Mouse (Mus musculus) limb, embryonic 11.5 days (tissue): ENCODE data around the gene Hist3h2ba. TPM values are rescaled to one million over a fixed set of nuclear protein-coding genes. Genes with fewer than 3 reads are reported as not detected.

Source experiments
- ATAC-seq: fragments of 200-750 bp; cut with Nextera tagmentation; 2 replicates; pipeline ENCODE4 v1.8.0; 2017; ENCODE audit warnings: low read depth; ENCODE audit not compliant: insufficient number of reproducible peaks, low FRiP score, low TSS enrichment
- DNase-seq: peaks from one replicate; pipeline ENCODE4 v3.0.0-alpha.2; 2015; ENCODE audit warnings: low spot score
- H3K27ac ChIP-seq: fragments of 300-500 bp; sonication (generic); replicated peaks from 2 replicates; pipeline ENCODE4 v1.5.1; 2014; ENCODE audit warnings: low read depth, mild to moderate bottlenecking, low read length
- H3K27me3 ChIP-seq: fragments of 300-500 bp; sonication (generic); 2 replicates; pipeline ENCODE4 v1.6.1; 2014; ENCODE audit warnings: mild to moderate bottlenecking, low read length, mixed read lengths; ENCODE audit not compliant: control insufficient read depth, insufficient read depth
- H3K36me3 ChIP-seq: fragments of 300-500 bp; sonication (generic); 2 replicates; pipeline ENCODE4 v1.6.1; 2014; ENCODE audit warnings: mild to moderate bottlenecking, low read length, moderate library complexity, mixed read lengths; ENCODE audit not compliant: control insufficient read depth, insufficient read depth
- H3K4me1 ChIP-seq: fragments of 300-500 bp; sonication (generic); 2 replicates; pipeline ENCODE4 v1.6.1; 2014; ENCODE audit warnings: low read length, mixed read lengths; ENCODE audit not compliant: control insufficient read depth, insufficient read depth
- H3K4me2 ChIP-seq: fragments of 300-500 bp; sonication (generic); 2 replicates; pipeline ENCODE4 v1.6.1; 2014; ENCODE audit warnings: low read depth, mild to moderate bottlenecking, moderate library complexity; ENCODE audit not compliant: severe bottlenecking
- H3K4me3 ChIP-seq: fragments of 300-500 bp; sonication (generic); 2 replicates; pipeline ENCODE4 v1.5.1; 2014; ENCODE audit warnings: low read depth, low read length
- H3K9ac ChIP-seq: fragments of 300-500 bp; sonication (generic); 2 replicates; pipeline ENCODE4 v1.6.1; 2014; ENCODE audit warnings: mild to moderate bottlenecking, low read length
- H3K9me3 ChIP-seq: fragments of 300-500 bp; sonication (generic); 2 replicates; pipeline ENCODE4 v1.6.1; 2016; ENCODE audit warnings: low read length; ENCODE audit not compliant: control insufficient read depth
- WGBS: fragments of 180-500 bp; shearing (Covaris S2); extraction: QIAGEN DNeasy Blood & Tissue Kit; methylation state at CpG from one replicate; pipeline ENCODE4 v1.1.7; 2014; 5-methylcytosine and 5-hydroxymethylcytosine counted together
- polyA plus RNA-seq: library from polyadenylated mRNA; unstranded; fragments of >200 nt; fragmentation: Nextera tagmentation; extraction: Ambion mirVana; gene quantifications from 2 replicates; pipeline ENCODE4 v1.2.1, GENCODE M21; 2014

Hist3h2ba gene
- 8.8 and 11.1 TPM in 2 replicates for polyA plus RNA-seq

- Histone ChIP-seq H3K9ac (peak within 1 kb of the TSS; percentile 53; the same call in 1 of the 2 replicates), H3K27ac (peak within 1 kb of the TSS; percentile 36; the same call in 1 of the 2 replicates), H3K9me3 (no peaks in the 10 kb centered on the region), H3K4me1 (peaks cover 6% of the 10 kb centered on the region; the same call in 1 of the 2 replicates), H3K36me3 (no peaks in the 10 kb centered on the region), H3K27me3 (peaks cover 25% of the 10 kb centered on the region), H3K4me3 (peak within 1 kb of the TSS; percentile 27), H3K4me2 (peak within 1 kb of the TSS; percentile 39)
- DNase-seq (peak; percentile 68), ATAC-seq (peak; percentile 81)
- WGBS: 1% methylated on average over 48 of the region's 48 CpGs
Observed at GRCm38 (mm10) chr11:58948542-58949479, at the start of gene Hist3h2ba. Hist3h2ba (plus strand) TSS chr11:58948920.

- Histone ChIP-seq H3K27ac (no peak overlapping the region), H3K4me1 (no peaks in the 10 kb centered on the region), H3K9me3 (no peaks in the 10 kb centered on the region), H3K4me2 (no peak overlapping the region), H3K27me3 (no peaks in the 10 kb centered on the region), H3K9ac (no peak overlapping the region), H3K4me3 (no peak overlapping the region), H3K36me3 (peaks cover 6% of the 10 kb centered on the region; the same call in 1 of the 2 replicates)
- DNase-seq (no peak), ATAC-seq (no peak)
Observed at GRCm38 (mm10) chr11:58901080-58901479, 47.6 kb upstream of the Hist3h2ba start.

- peak; percentile 97 for DNase-seq
- no peaks in the 10 kb centered on the region for H3K27me3 ChIP-seq
- peaks cover 4% of the 10 kb centered on the region; the same call in 1 of the 2 replicates for H3K36me3 ChIP-seq
- peak within 1 kb of the TSS; percentile 62 for H3K27ac ChIP-seq
- H3K4me1 ChIP-seq: no peaks in the 10 kb centered on the region
- peak within 1 kb of the TSS; percentile 91 for H3K9ac ChIP-seq
- WGBS: under 1% methylated on average over 40 of the region's 40 CpGs
- peak within 1 kb of the TSS; percentile 88 for H3K4me2 ChIP-seq
- peak; percentile 97 for ATAC-seq
- peak within 1 kb of the TSS; percentile 85 for H3K4me3 ChIP-seq
- H3K9me3 ChIP-seq: no peaks in the 10 kb centered on the region
Observed at GRCm38 (mm10) chr11:58903511-58904409, 45.0 kb upstream of the Hist3h2ba start, which contains the start of gene Zfp39. Zfp39 (minus strand) TSS chr11:58904225.

- Histone ChIP-seq H3K4me3 (peak overlapping the region; percentile 85), H3K4me1 (no peaks in the 10 kb centered on the region), H3K9me3 (no peaks in the 10 kb centered on the region), H3K36me3 (peaks cover 4% of the 10 kb centered on the region; the same call in 1 of the 2 replicates), H3K27me3 (no peaks in the 10 kb centered on the region), H3K9ac (no peak overlapping the region), H3K4me2 (peak overlapping the region; percentile 88), H3K27ac (no peak overlapping the region)
- 7% methylated on average over 8 of the region's 8 CpGs for WGBS
- DNase-seq: no peak
- 0 out of 2 replicates have a peak, but pooled peaks have one; percentile 7 for ATAC-seq
Observed at GRCm38 (mm10) chr11:58904410-58904718, 44.4 kb upstream of the Hist3h2ba start.

- DNase-seq (no peak), ATAC-seq (no peak)
- Histone ChIP-seq H3K27ac (no peak overlapping the region), H3K4me2 (no peak overlapping the region), H3K4me1 (no peaks in the 10 kb centered on the region), H3K9me3 (no peaks in the 10 kb centered on the region), H3K4me3 (no peak overlapping the region), H3K36me3 (peaks cover 4% of the 10 kb centered on the region; the same call in 1 of the 2 replicates), H3K9ac (no peak overlapping the region), H3K27me3 (no peaks in the 10 kb centered on the region)
- WGBS: 48% methylated on average over 6 of the region's 6 CpGs
Observed at GRCm38 (mm10) chr11:58904838-58905237, 43.9 kb upstream of the Hist3h2ba start.

GRCm38 (mm10) chr11:58913776-58914175 lies 34.9 kb upstream of the Hist3h2ba start:
- Histone ChIP-seq H3K4me2 (peak overlapping the region; percentile 36; the same call in 1 of the 2 replicates), H3K4me3 (no peak overlapping the region), H3K9ac (no peak overlapping the region; the same call in 1 of the 2 replicates), H3K36me3 (no peaks in the 10 kb centered on the region), H3K9me3 (no peaks in the 10 kb centered on the region), H3K27ac (no peak overlapping the region), H3K27me3 (no peaks in the 10 kb centered on the region), H3K4me1 (no peaks in the 10 kb centered on the region)
- WGBS: 60% methylated on average over 1 of the region's 1 CpGs
- no peak for DNase-seq
- no peak for ATAC-seq

GRCm38 (mm10) chr11:58914461-58915028 lies 34.2 kb upstream of the Hist3h2ba start:
- Histone ChIP-seq H3K27ac (no peak overlapping the region), H3K4me2 (peak overlapping the region; percentile 36), H3K9ac (peak overlapping the region; percentile 39), H3K27me3 (no peaks in the 10 kb centered on the region), H3K4me1 (no peaks in the 10 kb centered on the region), H3K36me3 (no peaks in the 10 kb centered on the region), H3K9me3 (no peaks in the 10 kb centered on the region), H3K4me3 (0 out of 2 replicates have a peak overlapping the region, but pooled peaks have one; percentile 11)
- WGBS: 19% methylated on average over 17 of the region's 17 CpGs
- ATAC-seq (no peak), DNase-seq (peak; percentile 62)
